In the genomic region with DNA sequence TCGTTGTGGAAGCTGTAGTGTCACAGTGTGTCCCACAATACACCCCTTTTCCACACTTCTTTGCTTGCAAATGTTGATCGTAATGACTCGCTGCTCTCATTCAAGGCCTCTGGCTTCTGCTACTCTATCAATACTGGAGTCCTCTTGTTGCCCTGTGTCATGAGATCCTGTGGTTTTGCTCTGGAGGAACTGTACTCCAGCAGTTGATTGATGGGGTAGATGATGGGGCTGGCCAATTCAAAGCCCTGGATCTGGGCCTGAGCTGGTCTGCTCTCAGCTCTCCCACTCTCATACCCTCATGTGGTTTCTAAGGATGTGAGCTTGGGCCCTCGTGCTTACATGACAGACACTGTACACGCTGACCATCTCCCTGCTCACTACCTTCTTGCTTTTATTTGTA, we compare ENCODE assay signal across 17 mouse cellular contexts. TPM values are rescaled to one million over a fixed set of nuclear protein-coding genes. Genes with fewer than 3 reads are reported as not detected.
DNase-seq lines count a peak whose midpoint lies in the region; ATAC-seq and TF ChIP-seq lines count a peak whose summit lies in the region.
"Had no signal": no experiment of that assay in that cellular context is flagged by ENCODE, and none has a peak within 500 bp of the region (broad histone marks: within the 10 kb centered on the region; RNA-seq: fewer than 3 reads in every experiment).

No protein-coding gene starts in this region.

- WGBS in kidney, embryonic 14.5 days, result 59% methylated on average over 5 of the region's 5 CpGs
- WGBS in neural tube, embryonic 11.5 days, result 79% methylated on average over 5 of the region's 5 CpGs
- WGBS in neural tube, embryonic 15.5 days, result 72% methylated on average over 5 of the region's 5 CpGs
- 71% methylated on average over 5 of the region's 5 CpGs for WGBS in embryonic facial prominence, embryonic 15.5 days
- WGBS in liver, postnatal 0 days (ENCODE audit: insufficient replicate concordance), result 47% methylated on average over 5 of the region's 5 CpGs

- H3K27me3 ChIP-seq in kidney, embryonic 14.5 days (ENCODE audit: control insufficient read depth, insufficient read depth, low read length), result no peaks in the 10 kb centered on the region
- no peaks in the 10 kb centered on the region for H3K27me3 ChIP-seq in neural tube, embryonic 11.5 days (ENCODE audit: control insufficient read depth, insufficient read depth, low read length)
- no peaks in the 10 kb centered on the region for H3K27me3 ChIP-seq in neural tube, embryonic 15.5 days (replicated peaks)
- H3K27me3 ChIP-seq in embryonic facial prominence, embryonic 15.5 days, result no peaks in the 10 kb centered on the region
- no peaks in the 10 kb centered on the region for H3K27me3 ChIP-seq in liver, postnatal 0 days (ENCODE audit: insufficient read depth, low read length)
- H3K27me3 ChIP-seq: limb, embryonic 13.5 days; lung, embryonic 15.5 days; midbrain, embryonic 15.5 days; neural tube, embryonic 12.5 days had no signal

- no peak for TF ChIP-seq CTCF in liver, postnatal 0 days (IDR thresholded peaks at IDR 0.05; ENCODE audit: low read depth)

- H3K4me1 ChIP-seq in kidney, embryonic 14.5 days (ENCODE audit: control insufficient read depth, insufficient read depth, low read length), result peaks cover 41% of the 10 kb centered on the region
- no peaks in the 10 kb centered on the region for H3K4me1 ChIP-seq in neural tube, embryonic 11.5 days (ENCODE audit: control insufficient read depth, insufficient read depth, low read length)
- peaks cover 7% of the 10 kb centered on the region; the same call in 1 of the 2 replicates for H3K4me1 ChIP-seq in neural tube, embryonic 15.5 days
- H3K4me1 ChIP-seq in embryonic facial prominence, embryonic 15.5 days, result peaks cover 31% of the 10 kb centered on the region
- H3K4me1 ChIP-seq in liver, postnatal 0 days (ENCODE audit: insufficient read depth), result peaks cover 34% of the 10 kb centered on the region
- H3K4me1 ChIP-seq: midbrain, embryonic 15.5 days had no signal

- no peak overlapping the region for H3K9ac ChIP-seq in kidney, embryonic 14.5 days (ENCODE audit: low read depth, low read length)
- H3K9ac ChIP-seq in neural tube, embryonic 11.5 days (ENCODE audit: low read length), result no peak overlapping the region
- H3K9ac ChIP-seq in neural tube, embryonic 15.5 days (replicated peaks), result no peak overlapping the region
- no peak overlapping the region for H3K9ac ChIP-seq in embryonic facial prominence, embryonic 15.5 days
- H3K9ac ChIP-seq in liver, postnatal 0 days (replicated peaks), result no peak overlapping the region
- H3K9ac ChIP-seq: limb, embryonic 13.5 days; lung, embryonic 15.5 days; midbrain, embryonic 15.5 days; neural tube, embryonic 12.5 days had no signal

- TF ChIP-seq EP300 in liver, postnatal 0 days (IDR thresholded peaks at IDR 0.05; ENCODE audit: low read depth), result no peak

- no peak overlapping the region for H3K27ac ChIP-seq in kidney, embryonic 14.5 days (ENCODE audit: low read depth, low read length)
- no peak overlapping the region for H3K27ac ChIP-seq in neural tube, embryonic 11.5 days (ENCODE audit: low read depth, low read length)
- no peak overlapping the region for H3K27ac ChIP-seq in neural tube, embryonic 15.5 days (replicated peaks)
- 0 out of 2 replicates have a peak overlapping the region, but pooled peaks have one; percentile 22 for H3K27ac ChIP-seq in embryonic facial prominence, embryonic 15.5 days (replicated peaks)
- H3K27ac ChIP-seq in liver, postnatal 0 days (ENCODE audit: low read depth), result no peak overlapping the region
- H3K27ac ChIP-seq: forebrain, embryonic 10.5 days; heart, adult 2 months; limb, embryonic 13.5 days; lung, embryonic 15.5 days; midbrain, embryonic 15.5 days; neural tube, embryonic 12.5 days had no signal

- no peaks in the 10 kb centered on the region for H3K36me3 ChIP-seq in kidney, embryonic 14.5 days (ENCODE audit: control insufficient read depth, insufficient read depth, low read length)
- H3K36me3 ChIP-seq in neural tube, embryonic 11.5 days (ENCODE audit: control insufficient read depth, insufficient read depth, low read length), result no peaks in the 10 kb centered on the region
- no peaks in the 10 kb centered on the region for H3K36me3 ChIP-seq in neural tube, embryonic 15.5 days
- no peaks in the 10 kb centered on the region for H3K36me3 ChIP-seq in embryonic facial prominence, embryonic 15.5 days
- no peaks in the 10 kb centered on the region for H3K36me3 ChIP-seq in liver, postnatal 0 days (replicated peaks; ENCODE audit: insufficient read depth, low read length)
- H3K36me3 ChIP-seq: forebrain, embryonic 10.5 days; limb, embryonic 13.5 days; lung, embryonic 15.5 days; midbrain, embryonic 15.5 days; neural tube, embryonic 12.5 days had no signal

- DNase-seq in kidney, adult 11 months, result no peak
- peak; percentile 21 for DNase-seq in neural tube, embryonic 11.5 days (ENCODE audit: low spot score)
- DNase-seq in T-cell, adult 2 months (ENCODE audit: low spot score), result no peak
- DNase-seq in liver, postnatal 0 days, result no peak
- DNase-seq: cerebellum, adult 8-10 months; heart, adult 2 months; heart, postnatal 10 days; thymus, adult 2 months had no signal

- H3K4me2 ChIP-seq in kidney, embryonic 14.5 days (replicated peaks; ENCODE audit: low read depth, low read length), result no peak overlapping the region
- no peak overlapping the region for H3K4me2 ChIP-seq in neural tube, embryonic 11.5 days (ENCODE audit: low read depth)
- no peak overlapping the region for H3K4me2 ChIP-seq in neural tube, embryonic 15.5 days
- H3K4me2 ChIP-seq in embryonic facial prominence, embryonic 15.5 days (replicated peaks), result no peak overlapping the region
- H3K4me2 ChIP-seq in liver, postnatal 0 days (ENCODE audit: low read depth, low read length), result no peak overlapping the region
- H3K4me2 ChIP-seq: limb, embryonic 13.5 days; lung, embryonic 15.5 days; midbrain, embryonic 15.5 days; neural tube, embryonic 12.5 days had no signal

- ATAC-seq in kidney, embryonic 14.5 days (ENCODE audit: low FRiP score, low TSS enrichment), result peak; percentile 47; the same call in 1 of the 2 replicates
- ATAC-seq in neural tube, embryonic 11.5 days (ENCODE audit: insufficient read depth, low FRiP score, low TSS enrichment), result no peak
- no peak for ATAC-seq in neural tube, embryonic 15.5 days (ENCODE audit: low FRiP score)
- peak; percentile 53; the same call in 1 of the 2 replicates for ATAC-seq in embryonic facial prominence, embryonic 15.5 days (ENCODE audit: insufficient number of reproducible peaks, low FRiP score, low TSS enrichment, low read depth)
- no peak for ATAC-seq in liver, postnatal 0 days
- ATAC-seq: hindbrain, embryonic 16.5 days; midbrain, embryonic 15.5 days had no signal

- no peak overlapping the region for H3K4me3 ChIP-seq in kidney, embryonic 14.5 days (ENCODE audit: low read length)
- H3K4me3 ChIP-seq in neural tube, embryonic 11.5 days (ENCODE audit: low read depth, low read length), result no peak overlapping the region
- no peak overlapping the region for H3K4me3 ChIP-seq in neural tube, embryonic 15.5 days (replicated peaks)
- H3K4me3 ChIP-seq in embryonic facial prominence, embryonic 15.5 days (replicated peaks), result no peak overlapping the region
- H3K4me3 ChIP-seq in liver, postnatal 0 days (ENCODE audit: low read depth, low read length), result no peak overlapping the region
- H3K4me3 ChIP-seq: forebrain, embryonic 10.5 days; heart, adult 2 months; limb, embryonic 13.5 days; lung, embryonic 15.5 days; midbrain, embryonic 15.5 days; neural tube, embryonic 12.5 days had no signal

- no peaks in the 10 kb centered on the region for H3K9me3 ChIP-seq in kidney, embryonic 14.5 days (ENCODE audit: control insufficient read depth, low read length)
- H3K9me3 ChIP-seq in neural tube, embryonic 11.5 days (ENCODE audit: control insufficient read depth, low read length), result no peaks in the 10 kb centered on the region
- no peaks in the 10 kb centered on the region for H3K9me3 ChIP-seq in neural tube, embryonic 15.5 days (replicated peaks)
- no peaks in the 10 kb centered on the region for H3K9me3 ChIP-seq in embryonic facial prominence, embryonic 15.5 days (replicated peaks)
- no peaks in the 10 kb centered on the region for H3K9me3 ChIP-seq in liver, postnatal 0 days (ENCODE audit: low read length)
- H3K9me3 ChIP-seq: forebrain, embryonic 10.5 days; limb, embryonic 13.5 days; lung, embryonic 15.5 days; midbrain, embryonic 15.5 days; neural tube, embryonic 12.5 days had no signal

RNA-seq across cellular contexts. Expression of a gene that starts 52.3 kb away (rescaled TPM):
- 35.7 and 64.9 TPM in 2 replicates for polyA plus RNA-seq in kidney, embryonic 14.5 days (2014; fragmentation: Nextera tagmentation; extraction: Ambion mirVana)
- polyA plus RNA-seq in neural tube, embryonic 11.5 days (2014; fragmentation: Nextera tagmentation; extraction: Ambion mirVana), result 40.0 and 42.2 TPM in 2 replicates
- 42.2 and 43.2 TPM in 2 replicates for polyA plus RNA-seq in neural tube, embryonic 15.5 days (2015; fragmentation: Nextera tagmentation; extraction: Ambion mirVana)
- polyA plus RNA-seq in embryonic facial prominence, embryonic 15.5 days (2015; fragmentation: Nextera tagmentation; extraction: Ambion mirVana), result 61.1 and 62.0 TPM in 2 replicates
- polyA plus RNA-seq in liver, postnatal 0 days (2015; fragmentation: Nextera tagmentation; extraction: Ambion mirVana), result 12.1 and 15.3 TPM in 2 replicates

RNA-seq across cellular contexts. Expression of a gene that starts 57.5 kb away (rescaled TPM):
- polyA plus RNA-seq in kidney, embryonic 14.5 days (2014; fragmentation: Nextera tagmentation; extraction: Ambion mirVana), result 17.2 and 23.6 TPM in 2 replicates
- polyA plus RNA-seq in neural tube, embryonic 11.5 days (2014; fragmentation: Nextera tagmentation; extraction: Ambion mirVana), result 35.7 and 35.9 TPM in 2 replicates
- polyA plus RNA-seq in neural tube, embryonic 15.5 days (2015; fragmentation: Nextera tagmentation; extraction: Ambion mirVana), result 22.7 and 25.1 TPM in 2 replicates
- polyA plus RNA-seq in embryonic facial prominence, embryonic 15.5 days (2015; fragmentation: Nextera tagmentation; extraction: Ambion mirVana), result 17.3 and 18.1 TPM in 2 replicates
- polyA plus RNA-seq in liver, postnatal 0 days (2015; fragmentation: Nextera tagmentation; extraction: Ambion mirVana), result 2.3 and 2.7 TPM in 2 replicates

Comparison
In these comparisons a context has a peak if more than half of its experiments do, and no peak if none do; other contexts are left out.
1. ATAC-seq: peak in kidney, embryonic 14.5 days (single experiment) and embryonic facial prominence, embryonic 15.5 days (single experiment); none in neural tube, embryonic 11.5 days (single experiment), neural tube, embryonic 15.5 days (single experiment) and liver, postnatal 0 days (single experiment).